Mouse (Mus musculus) B cell, adult 62 days (primary cell): ENCODE data around the gene Ormdl3. TPM values are rescaled to one million over a fixed set of nuclear protein-coding genes. Genes with fewer than 3 reads are reported as not detected.

Source experiments
- total RNA-seq: library from RNA; stranded (reverse); gene quantifications from 4 replicates; pipeline ENCODE4 v1.2.4, GENCODE M21; 2023

Ormdl3 gene
- total RNA-seq = 16.0 to 19.1 TPM (median 17.6 TPM) in 4 replicates

GRCm38 (mm10) chr11:98586892-98587563 is at the start of gene Ormdl3:
Gene Ormdl3 (minus strand): TSS chr11:98587368.

GRCm38 (mm10) chr11:98625611-98626410 is 38.6 kb upstream of the Ormdl3 start, which contains the start of the genes Gm12355 and Gsdma3:
Gene Gm12355 (minus strand): TSS chr11:98625661.
Gene Gsdma3 (plus strand): TSS chr11:98626360.

DNA sequence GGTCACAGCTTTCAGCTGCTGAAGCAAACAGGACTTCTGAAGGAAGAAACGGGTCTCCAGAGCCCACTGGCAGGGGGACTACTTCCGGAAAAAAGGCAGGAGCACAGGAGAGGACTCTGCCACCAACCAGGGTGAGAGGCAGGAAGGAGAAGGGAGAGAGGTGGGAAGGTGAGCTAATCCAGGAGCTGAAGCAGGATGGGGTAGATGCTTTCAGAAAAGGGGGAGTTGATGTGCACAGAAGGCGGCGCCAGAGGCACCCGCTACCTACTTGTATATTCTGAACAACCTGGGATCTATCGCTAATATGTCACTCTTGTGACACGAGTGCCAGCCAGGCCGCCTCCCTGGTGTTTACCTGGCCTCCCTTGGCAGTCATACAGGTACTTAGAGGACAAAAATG is 10.8 kb upstream of the Ormdl3 start, which contains the start of gene Lrrc3c:
Lrrc3c (plus strand) TSS at position 301 of the 400 bp plus-strand sequence.

GRCm38 (mm10) chr11:98550975-98551828 is 36.0 kb downstream of the Ormdl3 start, which contains the start of gene Zpbp2:
Gene Zpbp2 (plus strand): TSS chr11:98551097.

GRCm38 (mm10) chr11:98545711-98546231 is 41.4 kb downstream of the Ormdl3 start, which contains the start of gene Ikzf3:
Gene Ikzf3 (minus strand): TSS chr11:98546031.

Other genes with a start within 250 kb of the Ormdl3 start
- gene Ppp1r1b, start 239.0 kb downstream of the Ormdl3 start, total RNA-seq = not detected in 4 replicates
- 35.4 to 41.5 TPM (median 37.8 TPM) in 4 replicates for gene Stard3, start 229.0 kb downstream of the Ormdl3 start, total RNA-seq
- gene Tcap, start 203.6 kb downstream of the Ormdl3 start, total RNA-seq = not detected in 4 replicates
- gene Pnmt, start 200.9 kb downstream of the Ormdl3 start, total RNA-seq = not detected in 4 replicates
- gene Pgap3, start 186.9 kb downstream of the Ormdl3 start, total RNA-seq = 6.0 to 10.0 TPM (median 8.3 TPM) in 4 replicates
- 0.17 to 0.64 TPM in 2 of 4 replicates, not detected in the others for gene Erbb2, start 174.9 kb downstream of the Ormdl3 start, total RNA-seq
- gene Mien1, start 148.4 kb downstream of the Ormdl3 start, total RNA-seq = 46.7 to 54.3 TPM (median 50.1 TPM) in 4 replicates
- gene Grb7, start 141.0 kb downstream of the Ormdl3 start, total RNA-seq = 0.91 to 1.2 TPM (median 0.96 TPM) in 4 replicates
- gene Ikzf3, start 41.3 kb downstream of the Ormdl3 start, total RNA-seq = 582 to 682 TPM (median 633 TPM) in 4 replicates
- gene Zpbp2, start 36.3 kb downstream of the Ormdl3 start, total RNA-seq = 4.6 to 9.1 TPM (median 5.9 TPM) in 4 replicates
- gene Lrrc3c, start 10.9 kb upstream of the Ormdl3 start, total RNA-seq = not detected in 4 replicates
- 29.4 to 36.1 TPM (median 32.5 TPM) in 4 replicates for gene Gm12355, start 38.3 kb upstream of the Ormdl3 start, total RNA-seq
- 0.37 TPM in 1 of 4 replicates, not detected in the others for gene Gsdma3, start 39.0 kb upstream of the Ormdl3 start, total RNA-seq
- not detected in 4 replicates for gene Gsdma2, start 59.4 kb upstream of the Ormdl3 start, total RNA-seq
- gene Gsdma, start 77.0 kb upstream of the Ormdl3 start, total RNA-seq = not detected in 4 replicates
- gene Psmd3, start 95.2 kb upstream of the Ormdl3 start, total RNA-seq = 70.0 to 78.6 TPM (median 73.2 TPM) in 4 replicates
- gene Csf3, start 113.9 kb upstream of the Ormdl3 start, total RNA-seq = not detected in 4 replicates
- 86.9 to 95.7 TPM (median 92.9 TPM) in 4 replicates for gene Med24, start 142.1 kb upstream of the Ormdl3 start, total RNA-seq
- 8.0 to 11.4 TPM (median 10.3 TPM) in 4 replicates for gene Thra, start 153.3 kb upstream of the Ormdl3 start, total RNA-seq
- gene Nr1d1, start 188.0 kb upstream of the Ormdl3 start, total RNA-seq = 2.0 to 2.5 TPM (median 2.4 TPM) in 4 replicates
- 124 to 138 TPM (median 127 TPM) in 4 replicates for gene Msl1, start 208.1 kb upstream of the Ormdl3 start, total RNA-seq
- 93.8 to 108 TPM (median 96.3 TPM) in 4 replicates for gene Casc3, start 217.5 kb upstream of the Ormdl3 start, total RNA-seq
- 1.4 to 3.0 TPM (median 2.3 TPM) in 4 replicates for gene Rapgefl1, start 249.4 kb upstream of the Ormdl3 start, total RNA-seq